Mouse (Mus musculus) liver, adult 2 months (tissue): Measurements from ENCODE around the gene Nkx2-5.

Source experiments
- CTCF ChIP-seq: fragments of 200-500 bp; IDR thresholded peaks from 2 replicates; pipeline ENCODE4 v1.5.1; 2011; ENCODE audit warnings: low read depth, low read length, control low read depth
- POLR2A ChIP-seq: fragments of 200-500 bp; IDR thresholded peaks from 2 replicates; pipeline ENCODE4 v1.6.1; 2011; ENCODE audit warnings: low read length, control low read depth; ENCODE audit not compliant: insufficient read depth; ENCODE audit errors: extremely low read depth

- TF ChIP-seq POLR2A, result no peak
- TF ChIP-seq CTCF, result peak; percentile 69
Observed at GRCm38 (mm10) chr17:26884995-26885926, 40.5 kb upstream of the Nkx2-5 start.
